Mouse (Mus musculus) stomach, postnatal 0 days (tissue): ENCODE measurements around the gene Ppp3ca.

Experiments
- CTCF ChIP-seq: IDR thresholded peaks from 2 replicates; pipeline ENCODE4 v1.5.1; 2016; ENCODE audit warnings: antibody characterized with exemption, low read depth, mild to moderate bottlenecking, moderate library complexity
- EP300 ChIP-seq: optimal IDR thresholded peaks from 2 replicates; pipeline ENCODE3; 2016; ENCODE audit warnings: antibody characterized with exemption

GRCm38 (mm10) chr3:136872533-136873095 is 202.7 kb downstream of the Ppp3ca start:
- no peak for TF ChIP-seq CTCF
- TF ChIP-seq EP300, result no peak
